Mouse (Mus musculus) liver, embryonic 12.5 days (tissue): Measurements from ENCODE around the gene Sipa1l3. TPM values are rescaled to one million over a fixed set of nuclear protein-coding genes. Genes with fewer than 3 reads are reported as not detected.

Experiments
- ATAC-seq: fragments of 200-750 bp; cut with Nextera tagmentation; 2 replicates; pipeline ENCODE4 v1.8.0; 2017; ENCODE audit warnings: moderate number of reproducible peaks, mild to moderate bottlenecking, moderate library complexity
- H3K27ac ChIP-seq: fragments of 300-500 bp; sonication (generic); 2 replicates; pipeline ENCODE4 v1.5.1; 2016; ENCODE audit warnings: mild to moderate bottlenecking
- H3K27me3 ChIP-seq: fragments of 300-500 bp; sonication (generic); replicated peaks from 2 replicates; pipeline ENCODE4 v1.6.1; 2016; ENCODE audit warnings: mild to moderate bottlenecking, moderate library complexity
- H3K36me3 ChIP-seq: fragments of 300-500 bp; sonication (generic); 2 replicates; pipeline ENCODE4 v1.6.1; 2016; ENCODE audit warnings: mild to moderate bottlenecking, moderate library complexity
- H3K4me1 ChIP-seq: fragments of 300-500 bp; sonication (generic); 2 replicates; pipeline ENCODE4 v1.6.1; 2016
- H3K4me2 ChIP-seq: fragments of 300-500 bp; sonication (generic); 2 replicates; pipeline ENCODE4 v1.6.1; 2016; ENCODE audit warnings: mild to moderate bottlenecking, moderate library complexity
- H3K4me3 ChIP-seq: fragments of 300-500 bp; sonication (generic); 2 replicates; pipeline ENCODE4 v1.5.1; 2016; ENCODE audit warnings: mild to moderate bottlenecking, moderate library complexity
- H3K9ac ChIP-seq: fragments of 300-500 bp; sonication (generic); 2 replicates; pipeline ENCODE4 v1.6.1; 2016; ENCODE audit warnings: mild to moderate bottlenecking, moderate library complexity
- H3K9me3 ChIP-seq: fragments of 300-500 bp; sonication (generic); replicated peaks from 2 replicates; pipeline ENCODE4 v1.6.1; 2016; ENCODE audit warnings: mild to moderate bottlenecking, moderate library complexity
- WGBS: fragments of 180-500 bp; shearing (Covaris S2); methylation state at CpG from one replicate; pipeline ENCODE4 v1.1.7; 2016; ENCODE audit not compliant: insufficient replicate concordance; 5-methylcytosine and 5-hydroxymethylcytosine counted together
- polyA plus RNA-seq: library from polyadenylated mRNA; unstranded; fragments of >200 nt; fragmentation: Nextera tagmentation; extraction: Ambion mirVana; gene quantifications from 2 replicates; pipeline ENCODE4 v1.2.1, GENCODE M21; 2016

Gene Sipa1l3
- polyA plus RNA-seq, 1 experiment from 2014 or later: 4.1 TPM

- Histone ChIP-seq H3K36me3 (no peaks in the 10 kb centered on the region), H3K4me2 (no peak overlapping the region), H3K27me3 (no peaks in the 10 kb centered on the region), H3K4me3 (no peak overlapping the region), H3K27ac (no peak overlapping the region), H3K9ac (no peak overlapping the region), H3K9me3 (no peaks in the 10 kb centered on the region), H3K4me1 (peaks cover 20% of the 10 kb centered on the region)
- no peak for ATAC-seq
- 75% methylated on average over 8 of the region's 8 CpGs for WGBS
Measured at GRCm38 (mm10) chr7:29490704-29491470, 27.6 kb downstream of the Sipa1l3 start.

DNA sequence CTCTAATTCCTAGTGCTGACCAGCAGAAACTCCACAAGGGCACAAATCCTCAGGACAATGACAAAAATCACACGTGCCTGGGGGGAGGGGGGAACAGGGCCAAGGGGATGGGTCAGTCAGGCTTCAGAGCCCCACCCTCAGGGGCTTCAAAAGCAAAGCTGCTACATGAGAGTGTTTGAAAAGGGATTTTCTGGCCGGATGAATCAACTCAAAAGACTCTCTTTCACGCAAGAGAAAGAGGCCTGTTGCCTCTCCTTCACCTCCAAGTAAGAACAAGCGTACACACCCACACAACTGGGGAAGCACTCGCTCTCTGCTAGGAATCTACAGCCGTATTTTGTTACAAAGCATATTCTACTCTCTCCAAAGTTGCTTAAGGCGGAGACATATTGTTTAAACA, 28.6 kb downstream of the Sipa1l3 start:
- H3K36me3 ChIP-seq: no peaks in the 10 kb centered on the region
- H3K9me3 ChIP-seq: no peaks in the 10 kb centered on the region
- 69% methylated on average over 7 of the region's 7 CpGs for WGBS
- H3K27me3 ChIP-seq: no peaks in the 10 kb centered on the region
- no peak for ATAC-seq
- H3K9ac ChIP-seq: no peak overlapping the region
- H3K27ac ChIP-seq: no peak overlapping the region
- no peak overlapping the region for H3K4me3 ChIP-seq
- no peak overlapping the region for H3K4me2 ChIP-seq
- H3K4me1 ChIP-seq: peaks cover 14% of the 10 kb centered on the region

GRCm38 (mm10) chr7:29489364-29489763, 29.1 kb downstream of the Sipa1l3 start:
- Histone ChIP-seq H3K9ac (no peak overlapping the region), H3K4me3 (no peak overlapping the region), H3K27me3 (no peaks in the 10 kb centered on the region), H3K4me1 (peaks cover 14% of the 10 kb centered on the region), H3K27ac (no peak overlapping the region), H3K4me2 (no peak overlapping the region), H3K36me3 (no peaks in the 10 kb centered on the region), H3K9me3 (no peaks in the 10 kb centered on the region)
- WGBS: 55% methylated on average over 3 of the region's 3 CpGs
- ATAC-seq: no peak

GRCm38 (mm10) chr7:29486753-29487152, 31.7 kb downstream of the Sipa1l3 start:
- H3K9ac ChIP-seq: no peak overlapping the region
- 39% methylated on average over 3 of the region's 3 CpGs for WGBS
- no peaks in the 10 kb centered on the region for H3K36me3 ChIP-seq
- no peaks in the 10 kb centered on the region for H3K9me3 ChIP-seq
- ATAC-seq: no peak
- no peaks in the 10 kb centered on the region for H3K27me3 ChIP-seq
- H3K4me2 ChIP-seq: no peak overlapping the region
- peaks cover 9% of the 10 kb centered on the region for H3K4me1 ChIP-seq
- H3K4me3 ChIP-seq: no peak overlapping the region
- no peak overlapping the region for H3K27ac ChIP-seq

- no peaks in the 10 kb centered on the region for H3K36me3 ChIP-seq
- H3K4me3 ChIP-seq: no peak overlapping the region
- no peaks in the 10 kb centered on the region for H3K27me3 ChIP-seq
- H3K9me3 ChIP-seq: no peaks in the 10 kb centered on the region
- no peak overlapping the region for H3K27ac ChIP-seq
- H3K4me2 ChIP-seq: no peak overlapping the region
- H3K4me1 ChIP-seq: peaks cover 3% of the 10 kb centered on the region; the same call in 1 of the 2 replicates
- H3K9ac ChIP-seq: no peak overlapping the region
- no peak for ATAC-seq
- 62% methylated on average over 2 of the region's 2 CpGs for WGBS
Measured at GRCm38 (mm10) chr7:29485721-29486120, 32.7 kb downstream of the Sipa1l3 start.

DNA sequence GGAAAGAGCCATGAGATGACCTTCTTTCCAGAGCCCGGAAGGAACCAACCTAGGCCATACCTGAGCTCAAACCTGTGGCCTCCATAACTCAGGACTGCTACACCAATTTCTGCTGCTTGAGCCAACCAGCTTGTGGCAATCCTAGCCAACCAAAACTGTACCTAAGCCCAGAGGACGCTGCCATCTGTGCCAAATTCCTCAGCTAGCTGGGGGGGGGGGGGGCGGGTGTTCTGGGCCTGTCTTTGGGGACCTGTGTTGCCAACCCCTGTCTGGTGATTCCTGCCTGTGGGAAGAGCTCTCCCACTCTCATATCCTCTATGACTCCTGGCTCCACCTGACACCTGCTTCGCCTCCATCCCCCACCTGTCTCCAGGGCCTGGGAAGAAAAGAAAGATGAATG, 34.9 kb downstream of the Sipa1l3 start:
- no peaks in the 10 kb centered on the region for H3K9me3 ChIP-seq
- no peak overlapping the region for H3K9ac ChIP-seq
- no peaks in the 10 kb centered on the region for H3K4me1 ChIP-seq
- H3K36me3 ChIP-seq: no peaks in the 10 kb centered on the region
- 55% methylated on average over 4 of the region's 4 CpGs for WGBS
- no peaks in the 10 kb centered on the region for H3K27me3 ChIP-seq
- no peak for ATAC-seq
- H3K4me3 ChIP-seq: no peak overlapping the region
- H3K4me2 ChIP-seq: no peak overlapping the region
- no peak overlapping the region for H3K27ac ChIP-seq

DNA sequence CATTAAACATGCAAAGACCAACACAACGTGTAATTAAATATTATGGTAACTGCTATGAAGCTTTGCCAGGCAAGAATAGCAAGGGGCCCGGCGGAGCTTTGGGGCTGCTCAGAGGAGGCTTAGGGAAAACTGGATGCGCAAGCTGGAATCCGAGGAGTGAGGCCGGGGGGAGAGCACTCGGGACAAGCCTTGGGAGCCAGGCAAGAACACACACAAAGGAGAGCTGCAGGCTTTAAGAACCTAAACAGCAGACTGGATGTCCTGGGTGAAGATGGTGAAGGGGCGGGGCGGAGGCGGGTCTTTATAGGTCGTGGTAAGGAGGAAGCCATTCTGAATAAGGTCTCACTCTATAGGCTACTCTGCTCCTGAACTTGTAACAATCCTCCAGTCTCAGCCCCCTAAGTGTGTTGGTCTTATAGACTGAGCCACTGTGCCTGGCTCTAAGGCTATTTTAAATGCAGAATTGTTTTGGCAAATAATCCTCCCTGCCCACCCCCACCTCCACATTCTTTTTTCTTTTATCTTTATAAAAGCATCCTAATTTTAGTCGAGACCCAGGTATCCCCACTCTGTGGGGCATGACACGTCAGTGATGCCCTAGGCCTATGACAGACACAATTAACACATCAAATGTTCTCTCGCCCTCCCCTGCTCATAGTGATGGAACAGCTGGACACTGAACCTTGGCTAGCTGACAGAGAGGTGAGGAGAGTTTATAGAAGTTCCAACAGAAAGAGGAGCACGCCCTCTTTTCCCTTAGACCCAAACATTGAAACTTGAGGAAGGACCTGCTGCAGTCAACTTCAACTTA, 36.9 kb downstream of the Sipa1l3 start:
- no peaks in the 10 kb centered on the region for H3K9me3 ChIP-seq
- H3K4me2 ChIP-seq: no peak overlapping the region
- no peak overlapping the region for H3K9ac ChIP-seq
- no peaks in the 10 kb centered on the region for H3K36me3 ChIP-seq
- ATAC-seq: no peak
- no peak overlapping the region for H3K4me3 ChIP-seq
- no peak overlapping the region for H3K27ac ChIP-seq
- WGBS: 72% methylated on average over 15 of the region's 15 CpGs
- H3K4me1 ChIP-seq: no peaks in the 10 kb centered on the region
- no peaks in the 10 kb centered on the region for H3K27me3 ChIP-seq

DNA sequence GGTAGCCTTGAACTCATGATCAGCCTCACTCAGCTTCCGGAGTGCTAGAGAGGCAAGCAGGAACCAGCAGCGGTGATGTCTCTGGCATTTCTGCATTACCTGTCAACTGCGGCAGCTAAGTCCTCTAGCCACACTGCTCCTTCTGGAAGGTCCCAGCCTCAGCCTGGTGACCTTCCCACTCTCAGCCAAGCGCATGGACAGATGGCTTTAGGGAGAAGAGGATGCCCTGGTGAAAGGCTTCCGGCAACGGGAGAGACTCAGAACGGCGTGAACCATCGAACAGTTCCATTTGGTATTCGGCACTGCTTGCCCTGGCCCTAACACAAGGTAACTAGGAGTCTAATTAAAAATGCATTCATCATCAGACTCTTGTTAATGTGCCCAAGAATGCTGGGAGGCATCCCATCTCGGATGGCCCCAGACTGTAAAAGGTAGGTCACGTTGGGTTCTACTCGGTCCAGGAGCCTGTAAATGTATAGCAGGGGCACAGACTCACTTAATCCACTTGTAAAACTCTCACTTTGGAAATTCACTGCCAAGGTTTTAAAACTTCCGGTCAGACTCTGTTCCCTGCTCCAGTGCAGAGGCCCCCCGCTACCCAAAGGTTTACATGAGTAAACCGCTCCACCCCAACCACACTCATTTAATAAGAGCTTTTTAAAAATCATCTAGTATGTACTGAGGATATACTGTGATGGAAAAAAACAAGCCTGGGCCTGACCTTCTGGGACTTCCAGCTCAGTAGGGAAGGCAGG, 37.7 kb downstream of the Sipa1l3 start:
- Histone ChIP-seq H3K27me3 (no peaks in the 10 kb centered on the region), H3K4me3 (no peak overlapping the region)

DNA sequence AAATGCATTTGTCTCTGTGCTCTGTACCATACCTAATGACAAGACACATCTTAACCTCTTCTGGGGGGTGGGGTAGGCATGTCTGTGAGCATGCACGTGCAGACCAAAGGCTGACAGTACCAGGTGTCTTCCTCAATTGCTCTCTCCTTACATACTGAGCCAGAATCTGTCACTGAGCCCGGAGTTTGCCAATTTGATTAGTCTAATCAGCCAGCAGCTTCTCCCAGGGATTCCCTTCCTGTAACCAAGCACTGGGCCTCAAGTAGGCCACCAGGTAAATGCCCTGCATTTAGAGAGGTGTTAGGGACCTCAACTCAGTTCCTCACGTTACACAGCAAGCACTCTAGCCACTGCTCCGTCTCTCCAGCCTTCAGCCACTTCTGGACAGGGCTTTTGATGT, 38.3 kb downstream of the Sipa1l3 start:
- WGBS: 69% methylated on average over 4 of the region's 4 CpGs

More for the DNA sequence above, 37.7 kb downstream of the Sipa1l3 start:
- no peak overlapping the region for H3K4me2 ChIP-seq
- no peak overlapping the region for H3K9ac ChIP-seq
- no peak overlapping the region for H3K27ac ChIP-seq
- no peaks in the 10 kb centered on the region for H3K4me1 ChIP-seq
- no peak for ATAC-seq
- H3K36me3 ChIP-seq: no peaks in the 10 kb centered on the region
- H3K9me3 ChIP-seq: no peaks in the 10 kb centered on the region
- 84% methylated on average over 16 of the region's 16 CpGs for WGBS

DNA sequence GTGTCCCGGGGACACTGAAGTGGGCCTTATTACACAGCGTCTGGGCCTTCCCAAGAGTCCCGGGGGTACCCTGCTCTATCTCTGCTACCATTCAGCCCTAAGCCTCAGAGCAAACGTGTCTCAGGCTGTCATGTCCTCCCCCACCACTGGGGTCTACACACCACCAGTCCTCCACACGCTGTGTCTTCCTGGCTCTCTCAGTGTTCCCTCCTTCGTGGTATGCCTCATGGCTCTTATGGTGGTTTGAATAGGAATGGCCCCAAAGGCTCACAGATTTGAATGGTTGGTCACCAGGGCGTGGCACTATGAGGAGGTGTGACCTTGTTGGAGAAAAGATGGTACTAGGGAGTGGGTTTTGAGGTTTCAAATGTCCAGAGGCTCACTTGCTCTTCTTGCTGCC, 43.4 kb downstream of the Sipa1l3 start:
- H3K4me1 ChIP-seq: peaks cover 16% of the 10 kb centered on the region
- no peaks in the 10 kb centered on the region for H3K9me3 ChIP-seq
- H3K4me2 ChIP-seq: no peak overlapping the region
- no peak for ATAC-seq
- H3K27me3 ChIP-seq: no peaks in the 10 kb centered on the region
- no peak overlapping the region for H3K9ac ChIP-seq
- H3K4me3 ChIP-seq: no peak overlapping the region
- no peak overlapping the region for H3K27ac ChIP-seq
- no peaks in the 10 kb centered on the region for H3K36me3 ChIP-seq
- 69% methylated on average over 7 of the region's 7 CpGs for WGBS

More for the DNA sequence above, 38.3 kb downstream of the Sipa1l3 start:
- Histone ChIP-seq H3K4me1 (no peaks in the 10 kb centered on the region), H3K4me3 (no peak overlapping the region), H3K36me3 (no peaks in the 10 kb centered on the region), H3K27ac (no peak overlapping the region), H3K4me2 (no peak overlapping the region), H3K9me3 (no peaks in the 10 kb centered on the region), H3K9ac (no peak overlapping the region), H3K27me3 (no peaks in the 10 kb centered on the region)
- ATAC-seq: no peak

DNA sequence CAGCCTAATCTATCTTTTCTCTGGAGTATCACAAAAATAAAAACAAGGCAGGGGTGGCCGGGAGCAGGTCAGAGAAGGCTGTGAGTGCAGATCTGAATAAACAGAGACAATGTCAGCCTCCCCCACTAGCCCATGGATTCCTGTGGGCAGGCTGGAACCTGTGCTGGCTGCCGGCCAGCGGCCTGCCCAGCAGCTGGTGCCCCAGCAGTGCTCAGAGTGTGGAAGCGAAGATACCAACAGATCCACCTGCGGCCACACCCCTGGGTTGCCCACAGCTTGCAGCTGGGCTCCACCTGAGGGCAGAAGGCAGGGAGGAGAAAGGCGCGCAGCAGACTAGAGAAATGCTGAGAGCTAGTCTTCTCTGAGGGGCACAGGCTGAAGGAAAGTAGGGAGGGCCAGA, 47.1 kb downstream of the Sipa1l3 start:
- Histone ChIP-seq H3K4me2 (no peak overlapping the region), H3K27me3 (no peaks in the 10 kb centered on the region), H3K4me1 (peaks cover 26% of the 10 kb centered on the region), H3K27ac (no peak overlapping the region), H3K9ac (peak overlapping the region; percentile 36; the same call in 1 of the 2 replicates), H3K36me3 (no peaks in the 10 kb centered on the region), H3K9me3 (no peaks in the 10 kb centered on the region), H3K4me3 (no peak overlapping the region)
- peak; percentile 34; the same call in 1 of the 2 replicates for ATAC-seq
- 63% methylated on average over 7 of the region's 7 CpGs for WGBS
